Mouse (Mus musculus): ENCODE measurements around the gene Satb2. TPM values are rescaled to one million over a fixed set of nuclear protein-coding genes. Genes with fewer than 3 reads are reported as not detected.
A peak's percentile ranks its signal among the peaks of the same experiment; 100 is the strongest.

Satb2 gene
- polyA plus RNA-seq, 1 experiment from 2014 or later = 16.0 TPM

DNA sequence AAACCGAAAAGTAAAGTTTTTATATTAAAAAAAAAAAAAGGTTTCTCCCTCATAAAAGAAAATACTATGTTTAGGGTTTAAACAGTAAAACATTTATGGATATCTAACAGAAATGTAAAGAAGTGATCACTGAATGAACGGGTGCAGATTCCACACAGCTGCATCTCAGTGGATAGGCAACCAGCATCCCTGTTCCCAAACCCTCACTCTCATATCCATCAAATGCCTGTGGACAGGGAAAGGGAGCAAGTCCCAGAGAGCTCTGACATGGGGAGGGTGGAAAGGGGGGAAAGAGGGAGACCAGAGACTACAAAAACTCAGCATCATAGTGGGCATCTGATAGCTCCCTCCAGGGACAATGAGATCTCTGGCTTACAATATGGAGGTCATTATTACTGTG, 21.6 kb downstream of the Satb2 start:
- Histone ChIP-seq H3K27ac (replicated peaks; ENCODE audit: low read depth, low read length) (no peak overlapping the region), H3K9me3 (ENCODE audit: control insufficient read depth, low read length) (no peaks in the 10 kb centered on the region), H3K9ac (ENCODE audit: low read depth, low read length) (no peak overlapping the region), H3K36me3 (ENCODE audit: control insufficient read depth, insufficient read depth, low read length) (no peaks in the 10 kb centered on the region; the same call in 1 of the 2 replicates), H3K4me1 (ENCODE audit: control insufficient read depth, insufficient read depth, low read length) (0 out of 2 replicates have a peak, but pooled peaks cover 7% of the 10 kb centered on the region), H3K27me3 (replicated peaks; ENCODE audit: control insufficient read depth, insufficient read depth, low read length) (no peaks in the 10 kb centered on the region), H3K4me2 (ENCODE audit: low read depth, low read length) (no peak overlapping the region), H3K4me3 (ENCODE audit: low read depth, low read length) (no peak overlapping the region)
- WGBS = 84% methylated on average over 2 of the region's 2 CpGs
- ATAC-seq (ENCODE audit: low read depth) (no peak), DNase-seq (ENCODE audit: low spot score) (no peak)

DNA sequence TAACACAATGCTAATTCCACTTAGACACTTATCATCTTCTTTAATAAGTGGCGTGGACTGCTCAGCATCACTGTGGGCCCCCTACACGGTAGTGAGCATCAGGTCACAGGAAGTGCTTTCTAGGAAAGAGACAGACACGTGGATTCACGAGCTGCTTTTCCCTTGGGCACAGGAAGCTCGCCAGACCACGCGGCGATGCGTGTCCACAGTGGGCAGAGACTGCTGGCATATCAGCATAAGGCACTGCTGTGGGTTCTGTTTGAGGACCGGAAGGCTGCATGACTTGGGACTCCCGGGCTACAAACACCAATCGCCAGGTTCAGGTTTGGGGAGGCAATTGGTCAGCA, 22.7 kb downstream of the Satb2 start:
- ATAC-seq (ENCODE audit: low read depth) = no peak
- 59% methylated on average over 12 of the region's 12 CpGs for WGBS
- no peaks in the 10 kb centered on the region; the same call in 1 of the 2 replicates for H3K36me3 ChIP-seq (ENCODE audit: control insufficient read depth, insufficient read depth, low read length)
- DNase-seq (ENCODE audit: low spot score) = no peak
- no peak overlapping the region for H3K4me3 ChIP-seq (ENCODE audit: low read depth, low read length)
- H3K9ac ChIP-seq (ENCODE audit: low read depth, low read length) = no peak overlapping the region
- H3K4me1 ChIP-seq (ENCODE audit: control insufficient read depth, insufficient read depth, low read length) = 0 out of 2 replicates have a peak, but pooled peaks cover 9% of the 10 kb centered on the region
- H3K27me3 ChIP-seq (replicated peaks; ENCODE audit: control insufficient read depth, insufficient read depth, low read length) = no peaks in the 10 kb centered on the region
- peak overlapping the region; percentile 24 for H3K4me2 ChIP-seq (ENCODE audit: low read depth, low read length)
- no peaks in the 10 kb centered on the region for H3K9me3 ChIP-seq (ENCODE audit: control insufficient read depth, low read length)
- no peak overlapping the region for H3K27ac ChIP-seq (replicated peaks; ENCODE audit: low read depth, low read length)

DNA sequence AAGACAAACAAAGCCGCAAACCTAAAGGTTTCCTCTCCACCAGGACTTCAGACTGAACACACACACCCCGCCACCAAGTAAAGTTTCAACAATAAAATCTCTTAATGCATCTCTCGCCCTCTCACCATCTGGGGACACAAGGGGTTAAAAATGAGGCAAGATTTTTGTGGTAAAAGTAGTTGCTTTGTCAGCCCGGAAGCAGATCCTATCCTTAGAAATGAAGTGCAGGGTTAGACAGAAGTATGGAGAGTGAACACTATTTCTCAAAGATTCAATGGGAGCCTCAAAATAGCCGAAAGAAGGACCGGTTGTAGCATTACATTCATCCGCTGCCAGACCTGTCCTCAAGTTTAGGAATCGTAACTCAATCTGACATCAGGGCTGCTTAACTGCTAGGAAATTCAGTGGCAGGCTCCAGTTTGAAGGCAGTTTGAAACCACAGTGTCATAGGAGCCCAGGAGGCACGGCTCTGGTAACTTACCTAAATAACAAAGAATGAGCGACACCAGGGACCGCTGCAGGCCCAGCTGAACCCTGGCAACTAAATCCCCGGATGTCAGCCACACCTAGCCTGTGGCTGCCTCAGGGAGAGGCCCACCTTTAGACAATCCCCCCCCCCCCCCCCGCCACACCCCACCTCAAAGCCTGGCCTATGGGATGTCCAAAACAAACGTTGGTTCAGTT, 23.3 kb downstream of the Satb2 start:
- no peak overlapping the region for H3K9ac ChIP-seq (ENCODE audit: low read depth, low read length)
- WGBS = 45% methylated on average over 14 of the region's 14 CpGs
- no peak overlapping the region for H3K27ac ChIP-seq (replicated peaks; ENCODE audit: low read depth, low read length)
- no peaks in the 10 kb centered on the region; the same call in 1 of the 2 replicates for H3K36me3 ChIP-seq (ENCODE audit: control insufficient read depth, insufficient read depth, low read length)
- H3K4me1 ChIP-seq (ENCODE audit: control insufficient read depth, insufficient read depth, low read length) = 0 out of 2 replicates have a peak, but pooled peaks cover 9% of the 10 kb centered on the region
- H3K27me3 ChIP-seq (replicated peaks; ENCODE audit: control insufficient read depth, insufficient read depth, low read length) = no peaks in the 10 kb centered on the region
- H3K4me2 ChIP-seq (ENCODE audit: low read depth, low read length) = peak overlapping the region; percentile 24
- DNase-seq (ENCODE audit: low spot score) = peak; percentile 41
- no peak overlapping the region for H3K4me3 ChIP-seq (ENCODE audit: low read depth, low read length)
- no peaks in the 10 kb centered on the region for H3K9me3 ChIP-seq (ENCODE audit: control insufficient read depth, low read length)
- peak; percentile 47; the same call in 1 of the 2 replicates for ATAC-seq (ENCODE audit: low read depth)

DNA sequence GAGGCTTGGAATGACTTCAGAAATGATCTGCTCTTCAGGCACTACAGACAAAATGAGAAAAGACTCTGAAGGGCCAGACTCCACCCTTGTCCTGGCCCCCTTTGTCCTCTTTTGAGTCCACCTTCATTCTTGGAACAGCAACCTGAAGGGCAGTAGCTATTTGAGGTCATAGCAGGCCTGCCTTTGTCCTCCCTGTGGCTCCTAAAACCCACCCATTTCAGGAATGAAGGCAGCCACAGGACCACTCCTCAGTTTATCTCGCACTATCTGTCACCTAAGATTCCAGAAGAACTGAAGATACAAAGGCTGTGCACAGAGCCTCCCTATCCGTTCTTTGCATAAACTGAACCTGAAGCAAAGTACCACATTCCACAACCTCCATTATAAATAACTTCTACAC, 24.9 kb downstream of the Satb2 start:
- 0 out of 2 replicates have a peak, but pooled peaks cover 9% of the 10 kb centered on the region for H3K4me1 ChIP-seq (ENCODE audit: control insufficient read depth, insufficient read depth, low read length)
- 74% methylated on average over 2 of the region's 2 CpGs for WGBS

DNA sequence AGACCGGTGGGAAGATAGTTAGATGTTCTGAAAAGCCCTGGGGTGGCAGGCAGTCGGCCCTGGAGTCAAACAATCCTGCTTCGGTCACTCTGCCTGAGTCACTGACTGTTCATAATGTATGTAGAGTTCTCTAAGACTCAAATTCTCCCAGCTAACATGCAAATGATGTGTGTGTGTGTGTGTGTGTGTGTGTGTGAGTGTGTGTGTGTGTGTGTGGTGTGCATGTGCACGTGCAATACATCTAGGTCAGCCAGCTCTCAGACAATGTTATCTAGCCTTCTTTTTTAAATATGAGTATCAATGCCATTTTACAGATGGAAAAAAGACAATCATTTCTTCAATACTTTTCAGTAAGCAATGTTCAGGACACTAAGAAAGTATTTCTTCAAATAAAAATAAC, 26.5 kb downstream of the Satb2 start:
- Histone ChIP-seq H3K9ac (ENCODE audit: low read depth, low read length) (0 out of 2 replicates have a peak overlapping the region, but pooled peaks have one; percentile 25), H3K4me2 (ENCODE audit: low read depth, low read length) (no peak overlapping the region), H3K36me3 (ENCODE audit: control insufficient read depth, insufficient read depth, low read length) (peaks cover 5% of the 10 kb centered on the region; the same call in 1 of the 2 replicates), H3K4me3 (ENCODE audit: low read depth, low read length) (no peak overlapping the region), H3K27me3 (replicated peaks; ENCODE audit: control insufficient read depth, insufficient read depth, low read length) (no peaks in the 10 kb centered on the region), H3K9me3 (ENCODE audit: control insufficient read depth, low read length) (no peaks in the 10 kb centered on the region), H3K4me1 (ENCODE audit: control insufficient read depth, insufficient read depth, low read length) (0 out of 2 replicates have a peak, but pooled peaks cover 9% of the 10 kb centered on the region), H3K27ac (replicated peaks; ENCODE audit: low read depth, low read length) (no peak overlapping the region)
- WGBS = 72% methylated on average over 4 of the region's 4 CpGs
- DNase-seq (ENCODE audit: low spot score) (no peak), ATAC-seq (ENCODE audit: low read depth) (no peak)

More for the DNA sequence above, 24.9 kb downstream of the Satb2 start:
- Histone ChIP-seq H3K9ac (ENCODE audit: low read depth, low read length) (no peak overlapping the region), H3K27ac (replicated peaks; ENCODE audit: low read depth, low read length) (no peak overlapping the region), H3K4me2 (ENCODE audit: low read depth, low read length) (no peak overlapping the region), H3K27me3 (replicated peaks; ENCODE audit: control insufficient read depth, insufficient read depth, low read length) (no peaks in the 10 kb centered on the region), H3K36me3 (ENCODE audit: control insufficient read depth, insufficient read depth, low read length) (no peaks in the 10 kb centered on the region; the same call in 1 of the 2 replicates), H3K4me3 (ENCODE audit: low read depth, low read length) (no peak overlapping the region), H3K9me3 (ENCODE audit: control insufficient read depth, low read length) (no peaks in the 10 kb centered on the region)
- ATAC-seq (ENCODE audit: low read depth) = no peak
- no peak for DNase-seq (ENCODE audit: low spot score)

DNA sequence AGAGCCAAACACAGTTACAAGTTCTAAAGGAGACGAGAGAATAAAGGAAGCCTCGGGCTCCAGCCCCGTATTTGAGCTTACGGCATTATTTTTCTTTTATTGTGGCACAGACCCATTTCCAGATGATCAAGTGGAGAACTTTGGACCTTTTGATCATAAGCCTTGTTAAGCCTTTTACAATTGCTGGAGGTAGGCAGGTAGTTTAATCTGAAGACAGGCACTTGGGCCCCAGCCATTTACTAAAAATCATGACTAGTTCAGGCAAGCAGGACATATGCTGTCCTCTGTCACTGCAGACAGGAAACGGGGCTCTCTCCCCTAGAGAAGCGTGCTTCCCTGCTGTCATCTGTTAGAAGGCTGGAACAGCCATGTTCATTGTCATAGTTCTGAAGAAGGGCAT, 26.9 kb downstream of the Satb2 start:
- Histone ChIP-seq H3K36me3 (ENCODE audit: control insufficient read depth, insufficient read depth, low read length) (peaks cover 5% of the 10 kb centered on the region; the same call in 1 of the 2 replicates), H3K4me3 (ENCODE audit: low read depth, low read length) (no peak overlapping the region), H3K9ac (ENCODE audit: low read depth, low read length) (peak overlapping the region; percentile 25; the same call in 1 of the 2 replicates), H3K27me3 (replicated peaks; ENCODE audit: control insufficient read depth, insufficient read depth, low read length) (no peaks in the 10 kb centered on the region), H3K9me3 (ENCODE audit: control insufficient read depth, low read length) (no peaks in the 10 kb centered on the region), H3K4me1 (ENCODE audit: control insufficient read depth, insufficient read depth, low read length) (0 out of 2 replicates have a peak, but pooled peaks cover 9% of the 10 kb centered on the region), H3K4me2 (ENCODE audit: low read depth, low read length) (no peak overlapping the region), H3K27ac (replicated peaks; ENCODE audit: low read depth, low read length) (no peak overlapping the region)
- ATAC-seq (ENCODE audit: low read depth) (no peak), DNase-seq (ENCODE audit: low spot score) (no peak)
- WGBS = 50% methylated on average over 6 of the region's 6 CpGs

DNA sequence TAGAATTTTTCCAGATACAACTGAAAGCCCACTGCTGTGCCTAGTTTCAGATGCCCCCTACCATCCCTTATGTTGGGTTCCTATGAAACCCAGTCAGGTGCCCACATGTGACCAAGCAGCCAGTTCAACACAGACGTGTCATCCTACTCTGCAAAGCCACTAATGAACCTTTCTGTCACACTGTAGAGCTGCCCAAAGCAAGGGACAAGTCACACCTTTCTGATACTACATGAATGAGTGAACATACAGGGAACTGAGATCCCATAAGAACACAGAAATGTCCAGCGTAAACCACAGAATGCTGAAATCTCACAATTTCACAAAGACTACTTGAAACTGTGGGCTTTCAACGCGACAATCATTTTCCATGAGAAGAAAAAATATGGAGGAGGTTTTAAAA, 39.0 kb downstream of the Satb2 start:
- ATAC-seq (ENCODE audit: low read depth) (no peak), DNase-seq (ENCODE audit: low spot score) (no peak)
- 89% methylated on average over 4 of the region's 4 CpGs for WGBS
- Histone ChIP-seq H3K9ac (ENCODE audit: low read depth, low read length) (no peak overlapping the region), H3K4me1 (ENCODE audit: control insufficient read depth, insufficient read depth, low read length) (no peaks in the 10 kb centered on the region), H3K36me3 (ENCODE audit: control insufficient read depth, insufficient read depth, low read length) (peaks cover 4% of the 10 kb centered on the region; the same call in 1 of the 2 replicates), H3K4me2 (ENCODE audit: low read depth, low read length) (no peak overlapping the region), H3K27me3 (replicated peaks; ENCODE audit: control insufficient read depth, insufficient read depth, low read length) (no peaks in the 10 kb centered on the region), H3K4me3 (ENCODE audit: low read depth, low read length) (no peak overlapping the region), H3K27ac (replicated peaks; ENCODE audit: low read depth, low read length) (no peak overlapping the region), H3K9me3 (ENCODE audit: control insufficient read depth, low read length) (no peaks in the 10 kb centered on the region)

DNA sequence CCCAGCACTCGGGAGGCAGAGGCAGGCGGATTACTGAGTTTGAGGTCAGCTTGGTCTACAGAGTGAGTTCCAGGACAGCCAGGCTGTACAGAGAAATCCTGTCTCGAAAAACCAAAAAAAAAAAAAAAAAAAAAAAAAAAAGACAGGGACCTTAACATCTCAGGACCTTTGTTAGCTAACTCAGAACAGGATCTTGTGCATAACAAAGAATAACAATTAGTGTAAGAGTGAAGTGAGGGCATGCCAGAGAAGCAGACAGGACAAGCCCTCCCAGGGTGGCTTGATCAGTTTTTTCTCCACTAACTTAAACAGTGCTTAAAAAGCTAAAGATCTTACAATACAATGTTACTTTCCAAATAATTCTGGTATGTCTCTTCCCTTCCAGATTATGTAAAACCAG, 40.0 kb downstream of the Satb2 start:
- no peak overlapping the region for H3K27ac ChIP-seq (replicated peaks; ENCODE audit: low read depth, low read length)
- H3K4me2 ChIP-seq (ENCODE audit: low read depth, low read length) = no peak overlapping the region
- H3K27me3 ChIP-seq (replicated peaks; ENCODE audit: control insufficient read depth, insufficient read depth, low read length) = no peaks in the 10 kb centered on the region
- no peaks in the 10 kb centered on the region for H3K36me3 ChIP-seq (ENCODE audit: control insufficient read depth, insufficient read depth, low read length)
- DNase-seq (ENCODE audit: low spot score) (no peak), ATAC-seq (ENCODE audit: low read depth) (no peak)
- no peaks in the 10 kb centered on the region for H3K9me3 ChIP-seq (ENCODE audit: control insufficient read depth, low read length)
- H3K9ac ChIP-seq (ENCODE audit: low read depth, low read length) = no peak overlapping the region
- 76% methylated on average over 3 of the region's 3 CpGs for WGBS
- no peak overlapping the region for H3K4me3 ChIP-seq (ENCODE audit: low read depth, low read length)
- no peaks in the 10 kb centered on the region for H3K4me1 ChIP-seq (ENCODE audit: control insufficient read depth, insufficient read depth, low read length)

DNA sequence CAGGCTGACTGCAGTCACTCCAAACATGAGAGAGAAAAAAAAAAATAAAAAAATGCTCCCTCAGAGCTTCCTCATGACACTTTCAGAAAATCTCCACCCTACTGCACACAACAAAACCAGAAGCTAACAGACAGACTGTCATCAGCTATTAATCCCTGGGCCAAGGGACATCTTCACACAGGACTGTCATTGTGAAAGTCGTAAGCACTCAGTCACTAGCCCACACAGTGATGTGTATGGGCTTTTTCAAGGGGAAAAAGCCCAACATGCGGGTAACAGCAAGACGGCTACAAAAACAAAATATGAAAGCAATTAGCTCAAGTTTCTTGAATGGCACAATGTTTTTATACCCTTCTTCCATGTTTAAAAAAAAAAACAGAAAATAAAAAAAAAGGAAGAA, 41.9 kb downstream of the Satb2 start:
- Histone ChIP-seq H3K4me3 (ENCODE audit: low read depth, low read length) (no peak overlapping the region), H3K36me3 (ENCODE audit: control insufficient read depth, insufficient read depth, low read length) (no peaks in the 10 kb centered on the region), H3K27me3 (replicated peaks; ENCODE audit: control insufficient read depth, insufficient read depth, low read length) (no peaks in the 10 kb centered on the region), H3K27ac (replicated peaks; ENCODE audit: low read depth, low read length) (no peak overlapping the region), H3K4me1 (ENCODE audit: control insufficient read depth, insufficient read depth, low read length) (no peaks in the 10 kb centered on the region), H3K4me2 (ENCODE audit: low read depth, low read length) (no peak overlapping the region), H3K9ac (ENCODE audit: low read depth, low read length) (no peak overlapping the region), H3K9me3 (ENCODE audit: control insufficient read depth, low read length) (no peaks in the 10 kb centered on the region)
- ATAC-seq (ENCODE audit: low read depth) (no peak), DNase-seq (ENCODE audit: low spot score) (no peak)
- WGBS = 30% methylated on average over 3 of the region's 3 CpGs

Data from embryonic facial prominence, embryonic 14.5 days (tissue).